Mouse (Mus musculus): ENCODE data around the gene Cntnap5a.
A peak's percentile ranks its signal among the peaks of the same experiment; 100 is the strongest.
"Not testable (repeated sequence)": the region's sequence is repeated elsewhere in the genome, so short reads cannot be mapped to it uniquely, and the experiment has no call there.

Cntnap5a gene

GRCm38 (mm10) chr1:116107010-116107723, 422.6 kb downstream of the Cntnap5a start:
- DNase-seq = no peak

- DNase-seq = no peak
These were observed 423.1 kb downstream of the Cntnap5a start for GRCm38 (mm10) chr1:116107724-116108058.

DNA sequence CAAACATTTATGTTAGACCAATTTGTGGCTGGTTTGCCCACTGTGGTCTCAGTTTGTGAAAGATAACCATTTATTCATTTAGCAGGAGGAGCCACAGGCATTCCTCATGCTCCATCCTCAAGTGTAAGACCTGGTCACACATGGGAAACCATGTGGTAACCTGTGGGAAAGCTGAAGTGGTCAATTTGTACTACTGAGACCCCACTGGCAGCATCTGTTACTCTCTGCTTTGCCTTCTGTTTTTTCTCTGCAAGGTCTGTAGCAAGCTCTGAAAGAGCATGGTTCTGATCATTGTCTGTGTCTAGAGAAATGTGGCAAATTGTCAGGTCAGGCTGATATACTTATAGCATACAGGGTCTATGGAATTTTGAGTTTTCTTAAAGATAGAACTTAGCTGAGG, 423.8 kb downstream of the Cntnap5a start:
- DNase-seq = no peak

GRCm38 (mm10) chr1:116125767-116126166, 441.2 kb downstream of the Cntnap5a start:
- no peak for DNase-seq

DNA sequence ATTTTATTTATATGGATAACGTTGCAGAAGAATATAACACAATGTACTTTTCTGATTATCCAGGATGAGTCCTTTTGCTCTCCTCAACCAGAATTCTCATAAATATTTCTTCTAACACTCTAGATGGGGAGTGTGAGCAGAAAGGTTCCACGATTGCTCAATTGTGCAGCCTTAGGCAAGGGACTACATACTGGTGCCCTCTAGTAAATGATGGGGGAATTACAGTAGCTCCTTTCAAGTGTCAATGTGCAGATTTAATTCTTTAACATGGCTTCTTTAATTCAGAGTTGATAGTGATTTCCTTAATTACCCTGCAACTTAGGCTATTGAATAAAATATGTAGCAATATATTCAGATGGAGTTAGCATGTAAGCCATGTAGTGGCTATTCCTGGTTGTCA, 442.5 kb downstream of the Cntnap5a start:
- DNase-seq = no peak

DNA sequence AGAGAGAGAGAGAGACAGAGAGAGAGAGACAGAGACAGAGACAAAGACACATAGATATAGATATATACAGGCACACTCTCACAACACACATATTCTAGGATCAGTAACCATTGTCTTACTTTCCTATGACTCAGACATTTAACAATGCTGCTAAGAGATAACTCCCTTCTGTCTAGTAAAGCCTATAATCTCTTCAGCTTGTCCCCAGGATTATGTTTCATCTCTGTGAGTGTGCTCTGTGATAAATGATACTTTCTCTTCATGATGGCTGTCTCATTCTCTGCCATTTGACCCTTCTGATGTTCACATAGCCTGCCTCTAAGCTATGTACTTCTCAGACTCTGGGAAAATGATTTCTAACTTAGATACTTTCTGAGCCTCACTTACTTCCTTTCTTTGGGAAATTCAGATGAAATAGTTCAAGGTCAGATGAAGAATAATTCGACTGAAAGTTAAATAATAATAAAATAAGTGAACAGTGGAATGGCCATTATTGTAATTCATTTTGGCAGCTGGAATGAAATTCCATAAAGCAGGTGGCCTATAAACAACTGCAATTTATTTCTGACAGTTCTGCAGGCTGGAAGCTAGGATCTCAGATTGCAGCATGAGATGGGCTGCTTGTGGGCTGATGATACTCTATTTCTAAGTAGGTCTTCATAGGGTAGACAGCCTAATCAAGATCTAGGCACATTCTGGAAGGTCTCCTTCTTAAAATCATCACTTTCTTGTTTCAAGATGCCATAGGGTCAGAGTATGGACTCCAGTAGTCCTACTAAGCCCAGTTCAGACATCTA, 444.1 kb downstream of the Cntnap5a start:
- DNase-seq = no peak

- DNase-seq = no peak
These were observed 447.9 kb downstream of the Cntnap5a start for GRCm38 (mm10) chr1:116132471-116132870.

DNA sequence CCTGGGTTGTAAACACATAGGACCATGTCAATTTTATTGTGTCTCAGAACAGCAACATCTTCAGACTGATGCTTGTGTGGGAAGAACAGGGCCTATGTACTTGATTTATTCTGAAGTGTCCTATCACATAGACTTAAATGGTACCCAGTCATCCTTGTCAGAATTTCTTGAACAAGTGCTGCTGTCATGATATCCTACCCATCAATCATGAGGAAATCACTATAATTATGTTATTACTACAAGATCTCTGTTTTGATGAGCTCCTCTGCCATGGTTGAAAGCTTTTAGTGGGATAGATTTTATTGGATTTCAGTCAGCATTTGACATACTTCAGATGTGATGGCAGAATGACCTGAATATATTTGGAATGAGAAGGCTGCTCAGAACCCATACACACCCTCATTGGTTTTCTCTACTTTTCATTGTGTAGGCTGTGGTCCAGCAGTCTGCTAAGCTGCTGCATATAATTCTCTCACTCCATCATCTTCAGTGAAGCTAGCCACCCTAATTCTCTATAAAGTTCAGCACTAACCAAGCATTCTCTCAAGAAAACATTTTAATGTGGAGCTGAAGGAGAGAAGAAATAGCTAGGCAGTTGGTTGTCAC, 465.3 kb downstream of the Cntnap5a start:
- DNase-seq = no peak

DNA sequence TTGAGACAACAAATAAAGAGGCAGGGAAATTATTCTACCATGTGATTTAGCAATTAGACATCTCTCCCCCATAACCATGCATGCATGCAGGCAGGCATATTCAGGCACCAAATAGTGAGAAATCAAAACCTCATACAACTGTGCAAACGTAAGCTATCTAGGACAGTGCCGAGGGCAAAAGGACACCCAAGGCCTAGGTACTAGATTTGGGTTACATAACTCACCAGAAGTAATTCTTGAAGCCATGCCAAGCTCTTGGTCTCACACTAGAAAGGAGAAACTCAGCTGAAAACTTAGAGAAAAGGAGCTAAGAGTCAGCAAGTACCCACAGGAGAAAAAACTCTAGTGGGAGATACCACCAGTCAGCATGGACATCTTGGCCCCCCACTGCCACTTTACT, 499.9 kb downstream of the Cntnap5a start:
- DNase-seq = peak; percentile 44 to 73

GRCm38 (mm10) chr1:116188142-116188541, 503.6 kb downstream of the Cntnap5a start:
- DNase-seq = not testable (repeated sequence)

GRCm38 (mm10) chr1:116192299-116192698, 507.7 kb downstream of the Cntnap5a start:
- no peak for DNase-seq

- no peak for DNase-seq
These were observed 532.3 kb downstream of the Cntnap5a start for GRCm38 (mm10) chr1:116216883-116217282.

DNA sequence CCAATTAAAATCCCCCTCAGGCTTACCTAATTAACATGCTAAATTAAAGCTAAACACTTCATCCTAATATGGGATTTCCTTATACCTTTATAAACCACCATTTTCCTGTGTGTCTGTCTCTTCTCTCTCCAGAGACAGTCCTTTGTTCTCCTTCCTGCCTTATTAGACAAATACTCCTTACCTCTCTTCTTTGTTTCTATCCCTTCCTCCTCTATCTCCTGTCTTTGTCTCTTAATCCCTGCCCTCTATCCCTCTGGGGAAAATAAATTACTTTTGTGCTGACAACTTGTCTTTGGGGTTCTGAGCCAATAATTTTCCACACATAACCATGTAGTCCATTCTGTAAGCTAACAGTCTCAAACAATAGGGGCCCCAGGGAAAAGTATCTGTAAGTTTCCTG, 556.0 kb downstream of the Cntnap5a start:
- no peak for DNase-seq

GRCm38 (mm10) chr1:116243856-116244255, 559.3 kb downstream of the Cntnap5a start:
- DNase-seq = no peak

GRCm38 (mm10) chr1:116281144-116281543, 596.6 kb downstream of the Cntnap5a start:
- no peak for DNase-seq

- DNase-seq = no peak
These were observed 599.4 kb downstream of the Cntnap5a start for GRCm38 (mm10) chr1:116283968-116284367.

- DNase-seq = no peak
These were observed 622.0 kb downstream of the Cntnap5a start for GRCm38 (mm10) chr1:116306555-116306954.

GRCm38 (mm10) chr1:116311512-116311911, 627.0 kb downstream of the Cntnap5a start:
- no peak for DNase-seq

- peak in 1 of 2 experiments; percentile 53 for DNase-seq
These were observed 628.7 kb downstream of the Cntnap5a start for GRCm38 (mm10) chr1:116313269-116313668.

DNA sequence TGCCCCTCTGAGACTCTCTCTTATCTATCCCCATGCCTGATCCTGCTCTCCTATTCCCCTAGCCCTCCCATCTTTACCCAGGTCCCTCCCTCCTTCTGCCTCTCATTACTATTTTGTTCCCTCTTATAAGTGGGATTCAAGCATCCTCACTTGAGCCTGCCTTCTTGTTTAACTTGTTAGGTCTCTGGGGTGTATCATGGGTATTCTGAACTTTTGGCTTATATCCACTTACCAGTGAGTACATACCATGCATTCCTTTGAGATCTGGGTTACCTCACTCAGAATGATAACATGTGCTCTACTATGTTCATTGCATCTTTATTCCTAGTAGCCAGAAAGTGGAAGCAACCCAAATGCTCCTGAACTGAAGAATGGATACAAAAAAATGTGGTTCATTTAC, 639.9 kb downstream of the Cntnap5a start:
- no peak for DNase-seq

- no peak for DNase-seq
These were observed 669.1 kb downstream of the Cntnap5a start for GRCm38 (mm10) chr1:116353669-116354068.

DNA sequence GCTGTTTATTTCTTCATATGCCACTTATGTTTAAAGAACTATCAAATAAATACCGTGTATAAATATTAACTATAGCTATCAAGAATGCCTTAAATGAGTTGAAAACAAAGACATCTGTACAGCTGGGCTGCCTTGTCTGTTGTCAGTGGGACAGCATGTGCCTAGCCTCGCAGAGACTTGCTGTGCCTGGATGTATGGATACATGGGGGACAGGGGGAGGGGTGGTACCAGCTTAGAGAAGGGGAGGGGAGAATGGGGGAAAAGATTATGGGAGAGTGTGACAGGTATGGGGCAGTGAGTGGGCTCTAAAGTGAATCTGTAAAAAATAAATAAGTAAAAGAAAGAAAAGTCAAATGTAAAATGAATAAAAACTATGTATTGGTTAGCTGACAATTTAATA, 681.0 kb downstream of the Cntnap5a start:
- DNase-seq = no peak

- DNase-seq = no peak
These were observed 681.6 kb downstream of the Cntnap5a start for GRCm38 (mm10) chr1:116366171-116366570.

DNA sequence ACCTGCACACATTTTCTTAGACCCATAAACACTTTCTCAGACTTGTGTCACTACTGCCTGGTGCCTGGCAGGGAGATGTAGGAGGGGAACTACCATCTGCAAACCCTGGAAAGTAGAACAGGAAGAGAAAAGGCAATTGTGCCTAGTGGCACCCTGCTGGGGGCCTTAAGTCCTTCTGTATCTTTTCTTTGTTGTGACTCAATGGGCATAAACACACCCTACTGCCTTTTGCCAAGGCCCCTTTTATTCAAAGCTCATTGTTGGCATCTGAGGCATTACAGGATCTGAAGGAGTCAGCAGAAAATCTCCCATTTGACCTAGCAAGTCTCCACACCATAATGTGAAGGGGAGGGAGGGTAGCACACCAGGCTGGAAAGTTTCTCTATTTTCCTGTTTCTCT, 682.2 kb downstream of the Cntnap5a start:
- no peak for DNase-seq
